Mouse (Mus musculus) embryo, embryonic 11.5 days (tissue): ENCODE measurements around the gene Slc5a1.

Experiments used
- DNase-seq: peaks from one replicate; pipeline ENCODE4 v3.0.0-alpha.2; 2012; ENCODE audit warnings: low read depth, low spot score

Gene Slc5a1

DNA sequence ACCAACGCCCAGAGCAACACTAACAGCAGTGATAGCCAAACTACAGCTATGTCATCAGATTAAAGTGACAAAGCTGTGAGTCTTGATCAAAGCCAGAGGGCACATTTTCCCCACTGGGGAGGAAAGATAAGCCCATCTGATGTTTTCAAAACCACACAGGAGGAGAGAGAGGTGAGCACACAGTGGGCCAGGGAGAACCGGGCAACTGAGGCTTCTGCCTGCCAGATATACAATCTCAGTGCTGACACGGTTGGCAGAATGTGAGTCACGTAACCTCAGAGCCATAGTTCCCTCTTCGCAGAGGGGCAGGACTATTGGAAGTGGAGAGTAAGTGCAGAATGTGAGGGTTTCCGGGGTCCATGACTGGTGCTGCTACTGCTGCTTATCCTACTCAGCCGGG, 89.5 kb downstream of the Slc5a1 start:
- DNase-seq: no peak

DNA sequence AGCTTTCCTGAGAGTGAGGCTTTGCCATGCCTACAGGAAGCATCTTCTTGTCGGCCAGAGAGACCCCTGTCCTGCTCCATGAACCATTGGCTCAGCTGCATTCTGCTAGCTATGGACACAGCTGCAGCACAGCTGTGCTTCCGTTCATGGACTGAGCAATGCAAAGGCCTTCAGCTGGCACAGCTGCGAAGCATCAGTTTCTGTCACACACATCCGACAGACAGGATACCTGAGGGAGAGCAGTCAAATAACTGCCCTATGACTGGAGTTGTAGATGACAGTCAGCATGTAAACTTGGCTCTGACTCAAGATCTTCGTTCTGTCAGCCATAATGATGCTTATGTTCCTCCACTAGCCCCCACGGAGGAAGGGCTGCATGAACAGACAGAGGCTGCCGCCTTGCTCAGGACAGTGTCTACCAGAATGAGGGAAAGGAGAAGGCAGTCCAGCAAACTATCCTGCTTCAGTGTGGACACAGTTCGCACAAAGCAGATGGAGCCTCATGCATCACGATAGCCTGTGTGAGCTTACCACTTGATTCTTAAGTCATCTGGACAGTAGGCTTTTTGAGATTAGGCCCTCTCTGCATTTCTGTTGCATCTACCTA, 91.3 kb downstream of the Slc5a1 start:
- no peak for DNase-seq

DNA sequence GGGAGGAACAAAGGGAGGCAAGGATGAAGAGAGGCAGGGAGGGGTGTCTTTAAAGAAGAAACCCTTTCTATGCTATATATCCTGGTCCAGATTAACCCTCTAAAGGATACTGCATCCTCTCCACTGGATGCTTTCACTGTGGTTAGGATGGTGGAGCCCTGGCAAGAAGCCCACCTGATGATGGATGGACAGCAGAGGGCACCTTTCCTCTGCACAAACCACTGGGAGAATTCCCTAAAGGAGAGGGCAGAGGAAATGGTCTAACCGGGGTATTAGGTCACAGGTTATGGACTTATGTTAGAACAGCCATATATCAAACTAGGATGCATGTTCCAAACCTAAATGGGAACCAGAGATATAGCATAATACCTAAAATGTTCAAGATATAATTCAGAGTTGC, 96.1 kb downstream of the Slc5a1 start:
- no peak for DNase-seq

DNA sequence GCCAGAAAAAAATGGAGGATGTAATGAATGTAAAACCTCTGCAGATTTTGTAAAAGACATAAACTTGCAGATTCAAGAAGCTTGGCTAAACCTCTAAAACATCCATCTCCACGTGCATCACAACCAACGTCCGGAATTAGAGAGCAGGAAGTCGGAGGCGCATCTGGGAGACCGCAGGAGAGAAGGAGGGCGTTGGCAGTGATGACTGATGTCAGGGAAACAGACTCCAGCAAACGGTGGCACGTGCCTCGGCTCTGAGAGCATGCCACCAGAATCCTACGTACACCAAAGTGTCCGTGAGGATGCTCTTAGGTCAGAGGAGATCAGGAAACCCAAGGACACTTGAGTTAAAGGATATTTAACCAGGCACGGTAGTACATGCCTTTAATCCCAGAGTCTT, 97.7 kb downstream of the Slc5a1 start:
- no peak for DNase-seq

- DNase-seq: no peak
Observed at GRCm38 (mm10) chr5:33202516-33203170, 98.6 kb downstream of the Slc5a1 start.

DNA sequence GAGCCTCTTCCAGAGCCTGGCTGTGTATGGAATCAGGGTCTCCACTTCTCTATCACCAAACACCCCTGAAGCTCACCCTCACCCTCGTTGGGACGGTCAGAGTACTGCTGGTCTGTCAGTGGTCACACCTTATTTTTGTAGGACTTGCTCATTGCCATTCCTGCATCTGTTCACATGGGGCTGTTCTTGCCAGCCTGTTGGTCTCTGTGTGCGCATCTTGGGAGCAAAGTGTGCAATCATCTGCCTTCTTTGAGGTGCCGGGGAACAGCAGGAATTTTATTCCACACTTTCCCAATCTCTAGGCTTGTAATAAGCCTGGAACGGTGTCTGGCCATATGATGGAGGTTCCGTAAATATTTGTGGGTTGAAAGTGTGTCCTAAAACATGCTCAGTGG, 99.1 kb downstream of the Slc5a1 start:
- DNase-seq: no peak

GRCm38 (mm10) chr5:33203691-33204242, 99.7 kb downstream of the Slc5a1 start:
- peak; percentile 72 for DNase-seq

DNA sequence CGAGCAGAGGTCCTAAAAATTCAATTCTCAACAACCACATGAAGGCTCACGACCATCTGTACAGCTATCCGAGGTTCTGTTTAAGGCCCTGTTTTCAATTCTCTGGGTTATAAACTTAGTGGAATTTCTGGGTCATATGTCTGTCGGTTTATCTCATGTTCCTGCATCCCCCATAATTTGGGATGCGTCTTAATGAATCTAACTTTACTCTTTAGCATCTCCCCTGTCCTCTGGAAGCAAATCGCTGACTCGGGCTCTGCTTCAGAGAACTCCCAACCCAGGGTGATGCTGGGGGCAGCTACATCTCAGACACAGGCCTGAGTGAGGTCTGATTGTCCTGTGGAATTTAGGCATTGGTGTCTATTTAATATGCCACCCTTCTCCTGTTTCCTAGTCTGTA, 100.3 kb downstream of the Slc5a1 start:
- DNase-seq: no peak

DNA sequence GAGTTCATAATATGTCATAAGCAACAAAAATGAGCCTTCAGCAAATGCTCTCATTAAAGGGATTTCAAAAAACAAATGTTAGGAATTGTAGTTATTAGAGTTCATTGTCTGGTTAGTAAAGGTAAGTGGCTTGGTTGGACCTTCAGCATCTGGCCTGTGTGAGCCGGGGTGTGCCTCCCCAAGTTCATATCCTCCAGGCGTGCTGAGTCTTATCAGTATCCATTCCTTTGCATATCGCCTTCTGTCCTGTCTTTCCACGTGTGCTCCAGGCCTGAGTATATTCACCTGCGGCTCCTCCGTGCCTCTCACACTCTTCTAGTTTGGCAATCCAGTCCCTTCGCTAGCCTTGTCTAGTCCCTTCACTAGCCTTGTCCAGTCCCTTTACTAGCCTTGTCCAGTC, 102.3 kb downstream of the Slc5a1 start:
- DNase-seq: no peak

DNA sequence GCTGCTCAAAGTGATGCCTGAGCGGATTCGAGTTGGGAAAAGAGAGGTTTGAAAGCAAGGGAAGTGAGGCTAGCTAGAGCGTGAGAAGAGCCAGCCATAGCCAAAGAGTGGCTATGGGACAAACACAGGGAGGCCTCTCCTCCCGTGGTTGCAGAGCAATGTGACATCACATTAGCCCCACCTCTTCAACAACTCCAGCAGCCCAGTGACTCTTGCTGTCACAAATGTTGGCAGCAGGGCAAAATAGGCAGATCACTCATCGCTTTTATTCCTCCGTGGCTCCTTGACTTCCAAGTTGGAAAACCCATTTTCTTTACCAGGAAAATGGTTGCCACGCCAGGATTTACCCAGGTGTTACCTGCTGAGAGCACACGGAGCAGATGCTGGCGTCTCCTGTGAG, 103.1 kb downstream of the Slc5a1 start:
- no peak for DNase-seq

DNA sequence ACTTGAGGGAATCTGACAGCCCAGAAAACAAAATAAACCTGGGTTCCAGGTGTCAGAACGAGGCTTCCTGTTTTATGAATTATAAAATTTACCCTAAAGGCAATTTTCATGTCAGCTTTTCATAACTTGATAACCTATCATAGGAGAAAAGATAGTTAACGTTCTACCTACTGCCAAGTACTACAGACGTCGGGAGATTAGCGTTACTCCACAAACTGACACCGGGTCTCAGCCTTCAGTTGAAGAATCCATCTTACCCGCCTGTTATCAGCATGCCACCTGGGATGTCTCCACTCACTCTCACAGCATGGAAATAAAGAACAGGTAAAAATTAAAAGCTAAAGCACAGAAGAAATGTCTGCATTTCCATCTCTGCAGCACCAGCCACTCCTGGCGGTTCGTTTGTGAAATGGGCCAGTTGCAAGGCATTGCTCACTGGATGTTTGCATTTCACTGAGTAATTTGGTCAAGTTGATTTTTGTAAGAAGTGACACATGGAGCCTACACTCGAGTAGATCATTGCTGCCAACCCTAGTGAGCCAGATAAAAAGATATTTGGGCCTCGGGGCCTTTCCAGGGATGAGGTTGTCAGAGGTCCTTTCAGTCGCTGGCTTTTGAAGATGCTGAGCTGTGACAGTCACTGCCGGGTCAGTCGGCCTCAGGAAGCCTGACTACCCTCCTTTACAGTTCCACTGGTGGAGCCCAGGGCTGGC, 104.7 kb downstream of the Slc5a1 start:
- no peak for DNase-seq

GRCm38 (mm10) chr5:33210515-33210914, 106.5 kb downstream of the Slc5a1 start:
- DNase-seq: no peak

DNA sequence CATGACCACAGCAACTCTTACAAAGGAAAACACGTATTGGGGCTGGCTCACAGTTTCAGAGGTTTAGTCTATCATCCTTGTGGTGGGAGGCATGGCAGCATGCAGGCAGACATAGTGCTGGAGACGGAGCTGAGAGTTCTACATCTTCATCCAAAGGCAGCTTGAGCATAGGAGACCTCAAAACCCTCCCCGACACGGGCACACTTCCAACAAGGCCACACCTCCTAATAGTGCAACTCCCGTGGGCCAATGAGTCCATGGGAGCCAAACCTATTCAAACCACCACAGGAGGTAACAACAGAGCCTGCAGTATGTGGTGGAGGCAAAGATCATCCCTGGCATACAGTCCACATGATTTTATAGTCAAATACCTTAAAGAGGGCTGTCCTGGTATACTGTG, 107.2 kb downstream of the Slc5a1 start:
- DNase-seq: no peak
